Mouse (Mus musculus): ENCODE data around the gene Neurod2.

DNA sequence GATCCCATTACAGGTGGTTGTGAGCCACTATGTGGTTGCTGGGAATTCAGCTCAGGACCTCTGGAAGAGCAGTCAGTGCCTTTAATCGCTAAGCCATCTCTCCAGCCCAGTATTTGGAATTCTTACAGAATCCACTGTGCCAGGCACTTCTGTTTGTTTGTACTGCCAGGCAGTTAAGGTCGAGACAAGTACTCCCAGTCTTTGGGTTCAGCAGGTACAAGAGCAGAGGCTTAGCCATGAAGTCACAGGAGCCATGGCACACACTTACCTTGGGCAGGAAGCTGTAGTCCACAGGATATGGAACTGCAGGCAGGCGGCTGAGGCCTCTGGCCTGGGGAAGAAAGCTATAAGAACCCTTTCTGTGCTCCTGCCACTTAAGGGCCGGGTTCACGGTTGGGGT lies 34.4 kb upstream of the Neurod2 start:
- TF ChIP-seq CTCF (IDR thresholded peaks at IDR 0.05; ENCODE audit: low read depth, low read length) (no peak), POLR2A (IDR thresholded peaks at IDR 0.05; ENCODE audit: extremely low read depth, insufficient read depth, low read length) (no peak)
